Mouse (Mus musculus) kidney, embryonic 16.5 days (tissue): Measurements from ENCODE around the gene Gtf2ird1. TPM values are rescaled to one million over a fixed set of nuclear protein-coding genes. Genes with fewer than 3 reads are reported as not detected.

ENCODE experiments used
- ATAC-seq: fragments of 200-750 bp; cut with Nextera tagmentation; 2 replicates; pipeline ENCODE4 v1.8.0; 2017; ENCODE audit warnings: moderate TSS enrichment; ENCODE audit not compliant: low FRiP score, low TSS enrichment
- H3K27ac ChIP-seq: fragments of 300-500 bp; sonication (generic); 2 replicates; pipeline ENCODE4 v1.5.1; 2014; ENCODE audit warnings: low read length
- H3K27me3 ChIP-seq: fragments of 300-500 bp; sonication (generic); 2 replicates; pipeline ENCODE4 v1.6.1; 2014; ENCODE audit warnings: low read length, control low read depth, mixed read lengths; ENCODE audit not compliant: insufficient read depth
- H3K36me3 ChIP-seq: fragments of 300-500 bp; sonication (generic); 2 replicates; pipeline ENCODE4 v1.6.1; 2014; ENCODE audit warnings: low read length, control low read depth, mixed read lengths; ENCODE audit not compliant: insufficient read depth
- H3K4me1 ChIP-seq: fragments of 300-500 bp; sonication (generic); 2 replicates; pipeline ENCODE4 v1.6.1; 2014; ENCODE audit warnings: low read length, control low read depth, mixed read lengths; ENCODE audit not compliant: insufficient read depth
- H3K4me2 ChIP-seq: fragments of 300-500 bp; sonication (generic); replicated peaks from 2 replicates; pipeline ENCODE4 v1.6.1; 2014; ENCODE audit warnings: low read depth, low read length
- H3K4me3 ChIP-seq: fragments of 300-500 bp; sonication (generic); 2 replicates; pipeline ENCODE4 v1.5.1; 2014; ENCODE audit warnings: mild to moderate bottlenecking, low read length
- H3K9ac ChIP-seq: fragments of 300-500 bp; sonication (generic); replicated peaks from 2 replicates; pipeline ENCODE4 v1.6.1; 2014; ENCODE audit warnings: low read length
- H3K9me3 ChIP-seq: fragments of 300-500 bp; sonication (generic); 2 replicates; pipeline ENCODE4 v1.6.1; 2016; ENCODE audit warnings: low read length, control low read depth
- WGBS: fragments of 180-500 bp; shearing (Covaris S2); extraction: QIAGEN DNeasy Blood & Tissue Kit; methylation state at CpG from one replicate; pipeline ENCODE4 v1.1.7; 2014; 5-methylcytosine and 5-hydroxymethylcytosine counted together
- polyA plus RNA-seq: library from polyadenylated mRNA; unstranded; fragments of >200 nt; fragmentation: Nextera tagmentation; extraction: Ambion mirVana; gene quantifications from 2 replicates; pipeline ENCODE4 v1.2.1, GENCODE M21; 2015

The Gtf2ird1 gene
- 73.8 and 76.9 TPM in 2 replicates for polyA plus RNA-seq

DNA sequence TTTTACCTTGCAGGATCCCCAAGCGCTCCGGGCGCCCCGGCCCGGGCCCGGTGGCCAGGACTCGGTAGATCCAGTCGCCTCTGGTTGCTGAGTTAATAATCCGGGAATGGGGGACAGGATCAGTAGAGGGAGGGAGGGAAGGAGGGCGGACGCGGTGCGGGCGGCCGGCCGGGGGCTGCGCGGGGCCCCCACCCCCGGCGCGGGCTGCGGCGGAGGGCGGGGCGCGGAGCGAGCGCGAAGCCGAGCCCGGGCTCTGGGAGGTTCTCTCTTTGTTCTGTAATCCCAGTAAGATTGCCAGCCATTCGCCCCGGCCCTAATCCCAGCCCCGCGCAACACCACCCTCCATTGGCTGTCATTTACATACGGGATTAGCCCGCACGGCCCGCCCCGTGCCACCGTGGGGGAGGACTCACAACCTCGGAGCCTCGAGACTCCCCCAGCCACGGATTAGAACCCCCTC, at the start of gene Gtf2ird1:
Gtf2ird1 (minus strand) TSS at position 214 of the 460 bp plus-strand sequence.
- Histone ChIP-seq H3K9ac (peak within 1 kb of the TSS; percentile 97), H3K36me3 (peaks cover 10% of the 10 kb centered on the region; the same call in 1 of the 2 replicates), H3K27me3 (no peaks in the 10 kb centered on the region), H3K4me2 (peak within 1 kb of the TSS; percentile 92), H3K27ac (peak within 1 kb of the TSS; percentile 92), H3K9me3 (peaks cover 9% of the 10 kb centered on the region), H3K4me3 (peak within 1 kb of the TSS; percentile 84), H3K4me1 (peaks cover 13% of the 10 kb centered on the region)
- peak; percentile 79 for ATAC-seq
- WGBS = under 1% methylated on average over 40 of the region's 44 CpGs

GRCm38 (mm10) chr5:134505810-134506292, 49.3 kb upstream of the Gtf2ird1 start:
- H3K4me2 ChIP-seq = no peak overlapping the region
- no peaks in the 10 kb centered on the region for H3K4me1 ChIP-seq
- H3K9me3 ChIP-seq = no peaks in the 10 kb centered on the region
- no peak overlapping the region for H3K4me3 ChIP-seq
- H3K36me3 ChIP-seq = peaks cover 37% of the 10 kb centered on the region
- H3K27me3 ChIP-seq = no peaks in the 10 kb centered on the region
- H3K9ac ChIP-seq = no peak overlapping the region
- ATAC-seq = no peak
- 82% methylated on average over 9 of the region's 9 CpGs for WGBS
- H3K27ac ChIP-seq = no peak overlapping the region

DNA sequence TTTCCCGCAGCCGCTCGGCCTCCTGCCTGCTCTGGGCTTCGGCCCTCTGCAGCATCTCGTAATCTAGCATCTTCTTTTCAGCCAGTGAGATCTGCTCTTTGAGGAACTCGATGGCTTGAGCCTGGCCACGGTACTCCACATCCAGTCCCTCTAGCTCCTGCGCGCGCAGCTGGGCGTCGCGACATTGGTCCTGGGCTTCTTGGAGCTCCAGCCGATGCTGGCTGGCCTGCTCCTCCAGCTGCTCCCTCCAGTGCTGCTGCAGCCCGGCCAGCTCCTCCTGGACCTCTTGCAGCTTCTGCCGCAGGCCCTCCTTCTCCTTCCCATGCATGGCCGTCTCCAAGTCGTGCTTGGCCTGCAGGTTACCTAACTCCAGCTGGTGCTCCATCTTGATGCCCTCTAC, 46.1 kb upstream of the Gtf2ird1 start:
- Histone ChIP-seq H3K4me3 (no peak overlapping the region), H3K27ac (no peak overlapping the region), H3K9me3 (no peaks in the 10 kb centered on the region), H3K27me3 (no peaks in the 10 kb centered on the region), H3K9ac (no peak overlapping the region), H3K4me2 (no peak overlapping the region), H3K4me1 (no peaks in the 10 kb centered on the region), H3K36me3 (peaks cover 29% of the 10 kb centered on the region)
- 94% methylated on average over 18 of the region's 18 CpGs for WGBS
- ATAC-seq = no peak

- Histone ChIP-seq H3K27me3 (no peaks in the 10 kb centered on the region), H3K4me3 (no peak overlapping the region), H3K27ac (no peak overlapping the region), H3K4me2 (no peak overlapping the region), H3K4me1 (no peaks in the 10 kb centered on the region), H3K36me3 (peaks cover 37% of the 10 kb centered on the region), H3K9me3 (no peaks in the 10 kb centered on the region), H3K9ac (no peak overlapping the region)
- no peak for ATAC-seq
- 83% methylated on average over 9 of the region's 9 CpGs for WGBS
These were observed 44.9 kb upstream of the Gtf2ird1 start for GRCm38 (mm10) chr5:134501453-134501852.

- no peak overlapping the region for H3K9ac ChIP-seq
These were observed 44.2 kb upstream of the Gtf2ird1 start for GRCm38 (mm10) chr5:134500681-134501080.

DNA sequence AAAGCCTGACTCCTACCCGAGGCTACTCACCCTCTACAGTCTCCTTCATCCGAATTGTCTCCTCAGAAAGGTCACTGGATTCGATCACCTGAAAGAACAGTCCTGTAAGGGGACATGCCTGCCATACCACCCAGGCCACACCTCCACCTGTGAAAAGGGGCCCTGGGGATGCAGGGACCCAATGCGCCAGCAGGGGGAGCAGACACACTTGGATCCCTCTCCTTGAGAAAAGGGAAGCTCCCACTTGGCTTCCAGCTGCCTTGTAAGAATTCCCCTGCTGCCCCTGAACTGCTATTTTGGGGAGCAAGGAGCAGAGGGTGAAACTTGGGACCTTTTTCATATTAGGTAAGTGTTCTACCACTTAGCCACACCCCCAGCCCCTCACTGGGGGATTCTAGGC, 43.5 kb upstream of the Gtf2ird1 start:
- H3K27ac ChIP-seq = no peak overlapping the region
- H3K9ac ChIP-seq = no peak overlapping the region
- ATAC-seq = no peak
- H3K4me2 ChIP-seq = no peak overlapping the region
- WGBS = 80% methylated on average over 4 of the region's 4 CpGs
- H3K4me1 ChIP-seq = no peaks in the 10 kb centered on the region
- no peaks in the 10 kb centered on the region for H3K27me3 ChIP-seq
- H3K9me3 ChIP-seq = no peaks in the 10 kb centered on the region
- peaks cover 40% of the 10 kb centered on the region for H3K36me3 ChIP-seq
- H3K4me3 ChIP-seq = no peak overlapping the region

More at GRCm38 (mm10) chr5:134500681-134501080, 44.2 kb upstream of the Gtf2ird1 start:
- Histone ChIP-seq H3K27me3 (no peaks in the 10 kb centered on the region), H3K4me1 (no peaks in the 10 kb centered on the region), H3K9me3 (no peaks in the 10 kb centered on the region), H3K4me3 (no peak overlapping the region), H3K4me2 (no peak overlapping the region), H3K27ac (no peak overlapping the region), H3K36me3 (peaks cover 40% of the 10 kb centered on the region)
- ATAC-seq = no peak
- 91% methylated on average over 3 of the region's 3 CpGs for WGBS

DNA sequence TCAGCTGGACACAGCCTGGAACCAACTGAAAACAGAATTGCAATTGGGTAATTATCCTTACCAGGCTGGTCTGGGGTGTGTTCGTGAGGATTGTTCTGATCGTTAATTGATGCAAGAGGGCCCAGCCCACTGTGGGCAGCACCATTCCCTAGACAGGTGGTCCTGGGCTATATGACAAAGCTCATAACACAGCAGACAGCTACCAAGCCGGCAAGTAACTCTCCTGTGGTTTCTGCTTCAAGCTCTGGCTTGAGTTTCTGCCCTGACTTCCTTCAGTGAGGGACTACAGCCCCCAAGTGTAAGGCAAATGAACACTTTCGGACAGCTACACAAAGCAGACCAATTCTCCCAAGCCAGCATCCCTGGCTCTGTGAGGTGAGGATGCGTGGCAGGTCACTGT, 40.5 kb upstream of the Gtf2ird1 start:
- no peaks in the 10 kb centered on the region for H3K4me1 ChIP-seq
- no peaks in the 10 kb centered on the region for H3K27me3 ChIP-seq
- H3K27ac ChIP-seq = no peak overlapping the region
- 94% methylated on average over 5 of the region's 5 CpGs for WGBS
- H3K9me3 ChIP-seq = no peaks in the 10 kb centered on the region
- H3K36me3 ChIP-seq = peaks cover 27% of the 10 kb centered on the region
- no peak for ATAC-seq
- H3K9ac ChIP-seq = no peak overlapping the region
- no peak overlapping the region for H3K4me3 ChIP-seq
- H3K4me2 ChIP-seq = no peak overlapping the region

DNA sequence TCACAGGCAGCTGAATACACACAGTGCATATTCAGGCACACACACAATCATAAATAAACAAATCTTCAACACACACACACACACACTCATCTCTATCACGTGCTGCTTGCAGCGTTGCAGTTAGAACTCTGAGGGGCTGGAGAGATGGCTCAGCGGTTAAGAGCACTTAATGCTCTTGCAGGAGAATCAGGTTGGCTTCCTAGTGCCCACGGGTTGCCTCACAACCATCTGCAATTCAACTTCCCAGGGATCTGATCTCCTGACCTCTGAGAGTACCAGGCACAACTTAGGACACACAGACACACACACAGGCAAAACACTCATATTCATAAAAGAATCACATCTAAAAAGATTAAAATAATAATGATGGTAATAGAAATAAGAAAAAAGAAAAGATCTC, 39.3 kb upstream of the Gtf2ird1 start:
- 83% methylated on average over 4 of the region's 4 CpGs for WGBS
- no peak for ATAC-seq
- H3K4me3 ChIP-seq = no peak overlapping the region
- H3K4me1 ChIP-seq = no peaks in the 10 kb centered on the region
- H3K27me3 ChIP-seq = no peaks in the 10 kb centered on the region
- no peaks in the 10 kb centered on the region for H3K9me3 ChIP-seq
- no peak overlapping the region for H3K9ac ChIP-seq
- H3K36me3 ChIP-seq = peaks cover 20% of the 10 kb centered on the region
- no peak overlapping the region for H3K4me2 ChIP-seq
- no peak overlapping the region for H3K27ac ChIP-seq

GRCm38 (mm10) chr5:134494142-134494541, 37.6 kb upstream of the Gtf2ird1 start:
- Histone ChIP-seq H3K4me1 (peaks cover 5% of the 10 kb centered on the region), H3K4me2 (no peak overlapping the region), H3K9me3 (no peaks in the 10 kb centered on the region), H3K27me3 (no peaks in the 10 kb centered on the region), H3K9ac (no peak overlapping the region), H3K27ac (no peak overlapping the region), H3K4me3 (no peak overlapping the region), H3K36me3 (peaks cover 21% of the 10 kb centered on the region)
- peak; percentile 40; the same call in 1 of the 2 replicates for ATAC-seq
- WGBS = 52% methylated on average over 11 of the region's 11 CpGs

- Histone ChIP-seq H3K36me3 (peaks cover 21% of the 10 kb centered on the region), H3K27me3 (no peaks in the 10 kb centered on the region), H3K9ac (no peak overlapping the region), H3K4me2 (no peak overlapping the region), H3K4me3 (no peak overlapping the region), H3K27ac (no peak overlapping the region), H3K9me3 (no peaks in the 10 kb centered on the region), H3K4me1 (peaks cover 5% of the 10 kb centered on the region)
- no peak for ATAC-seq
- 98% methylated on average over 4 of the region's 4 CpGs for WGBS
These were observed 36.4 kb upstream of the Gtf2ird1 start for GRCm38 (mm10) chr5:134492956-134493355.
